Mouse (Mus musculus) embryonic facial prominence, embryonic 14.5 days (tissue): ENCODE data around the gene Jazf1. TPM values are rescaled to one million over a fixed set of nuclear protein-coding genes. Genes with fewer than 3 reads are reported as not detected.

ENCODE experiments used
- ATAC-seq: fragments of 200-750 bp; cut with Nextera tagmentation; 2 replicates; pipeline ENCODE4 v1.8.0; 2017; ENCODE audit warnings: low read depth, moderate number of reproducible peaks, moderate TSS enrichment
- DNase-seq: peaks from one replicate; pipeline ENCODE4 v3.0.0-alpha.2; 2015; ENCODE audit warnings: low spot score
- H3K27ac ChIP-seq: fragments of 300-500 bp; sonication (generic); replicated peaks from 2 replicates; pipeline ENCODE4 v1.5.1; 2014; ENCODE audit warnings: low read depth, mild to moderate bottlenecking, low read length, moderate library complexity
- H3K27me3 ChIP-seq: fragments of 300-500 bp; sonication (generic); replicated peaks from 2 replicates; pipeline ENCODE4 v1.6.1; 2014; ENCODE audit warnings: low read length; ENCODE audit not compliant: control insufficient read depth, insufficient read depth
- H3K36me3 ChIP-seq: fragments of 300-500 bp; sonication (generic); 2 replicates; pipeline ENCODE4 v1.6.1; 2014; ENCODE audit warnings: low read length, mixed read lengths; ENCODE audit not compliant: control insufficient read depth, insufficient read depth
- H3K4me1 ChIP-seq: fragments of 300-500 bp; sonication (generic); 2 replicates; pipeline ENCODE4 v1.6.1; 2014; ENCODE audit warnings: antibody characterized with exemption, low read length; ENCODE audit not compliant: control insufficient read depth, insufficient read depth
- H3K4me2 ChIP-seq: fragments of 300-500 bp; sonication (generic); 2 replicates; pipeline ENCODE4 v1.6.1; 2014; ENCODE audit warnings: low read depth, mild to moderate bottlenecking, low read length, moderate library complexity, mixed read lengths
- H3K4me3 ChIP-seq: fragments of 300-500 bp; sonication (generic); 2 replicates; pipeline ENCODE4 v1.5.1; 2014; ENCODE audit warnings: low read depth, mild to moderate bottlenecking, low read length
- H3K9ac ChIP-seq: fragments of 300-500 bp; sonication (generic); 2 replicates; pipeline ENCODE4 v1.6.1; 2014; ENCODE audit warnings: low read depth, mild to moderate bottlenecking, low read length, moderate library complexity, mixed read lengths
- H3K9me3 ChIP-seq: fragments of 300-500 bp; sonication (generic); 2 replicates; pipeline ENCODE4 v1.6.1; 2016; ENCODE audit warnings: low read length; ENCODE audit not compliant: control insufficient read depth
- WGBS: fragments of 180-500 bp; shearing (Covaris S2); extraction: QIAGEN DNeasy Blood & Tissue Kit; methylation state at CpG from one replicate; pipeline ENCODE4 v1.1.7; 2014; 5-methylcytosine and 5-hydroxymethylcytosine counted together
- polyA plus RNA-seq: library from polyadenylated mRNA; unstranded; fragments of >200 nt; fragmentation: Nextera tagmentation; extraction: Ambion mirVana; gene quantifications from 2 replicates; pipeline ENCODE4 v1.2.1, GENCODE M21; 2014

Gene Jazf1
- polyA plus RNA-seq, 1 experiment from 2014 or later: 17.2 TPM

- Histone ChIP-seq H3K4me1 (peaks cover 21% of the 10 kb centered on the region), H3K4me2 (no peak overlapping the region), H3K4me3 (no peak overlapping the region), H3K27ac (no peak overlapping the region), H3K36me3 (no peaks in the 10 kb centered on the region), H3K9me3 (no peaks in the 10 kb centered on the region), H3K9ac (no peak overlapping the region), H3K27me3 (no peaks in the 10 kb centered on the region)
- no peak for DNase-seq
- WGBS: 41% methylated on average over 10 of the region's 10 CpGs
- ATAC-seq: no peak
Observed at GRCm38 (mm10) chr6:52967557-52968270, 100.7 kb downstream of the Jazf1 start.

GRCm38 (mm10) chr6:52966001-52966400, 102.4 kb downstream of the Jazf1 start:
- Histone ChIP-seq H3K4me1 (peaks cover 21% of the 10 kb centered on the region), H3K27ac (no peak overlapping the region), H3K9ac (no peak overlapping the region), H3K4me2 (no peak overlapping the region), H3K27me3 (no peaks in the 10 kb centered on the region), H3K9me3 (no peaks in the 10 kb centered on the region), H3K4me3 (no peak overlapping the region), H3K36me3 (no peaks in the 10 kb centered on the region)
- 46% methylated on average over 4 of the region's 4 CpGs for WGBS
- ATAC-seq (no peak), DNase-seq (no peak)

- H3K4me3 ChIP-seq: no peak overlapping the region
- H3K27me3 ChIP-seq: no peaks in the 10 kb centered on the region
- no peaks in the 10 kb centered on the region for H3K9me3 ChIP-seq
- H3K4me2 ChIP-seq: no peak overlapping the region
- 65% methylated on average over 7 of the region's 7 CpGs for WGBS
- no peak overlapping the region for H3K27ac ChIP-seq
- no peak overlapping the region for H3K9ac ChIP-seq
- H3K4me1 ChIP-seq: peaks cover 21% of the 10 kb centered on the region
- DNase-seq (no peak), ATAC-seq (no peak)
- H3K36me3 ChIP-seq: no peaks in the 10 kb centered on the region
Observed at GRCm38 (mm10) chr6:52965340-52965739, 103.1 kb downstream of the Jazf1 start.

GRCm38 (mm10) chr6:52963840-52964690, 104.4 kb downstream of the Jazf1 start:
- Histone ChIP-seq H3K4me3 (no peak overlapping the region), H3K27me3 (no peaks in the 10 kb centered on the region), H3K4me1 (peaks cover 21% of the 10 kb centered on the region), H3K4me2 (no peak overlapping the region), H3K36me3 (no peaks in the 10 kb centered on the region), H3K27ac (no peak overlapping the region), H3K9ac (no peak overlapping the region), H3K9me3 (no peaks in the 10 kb centered on the region)
- WGBS: 47% methylated on average over 13 of the region's 13 CpGs
- ATAC-seq: 0 out of 2 replicates have a peak, but pooled peaks have one; percentile 30
- no peak for DNase-seq

GRCm38 (mm10) chr6:52963430-52963732, 105.0 kb downstream of the Jazf1 start:
- Histone ChIP-seq H3K4me1 (peaks cover 21% of the 10 kb centered on the region), H3K4me3 (no peak overlapping the region), H3K9ac (no peak overlapping the region; the same call in 1 of the 2 replicates), H3K27me3 (no peaks in the 10 kb centered on the region), H3K27ac (no peak overlapping the region), H3K36me3 (no peaks in the 10 kb centered on the region), H3K4me2 (no peak overlapping the region), H3K9me3 (no peaks in the 10 kb centered on the region)
- DNase-seq: no peak
- WGBS: 56% methylated on average over 6 of the region's 6 CpGs
- no peak; the same call in 1 of the 2 replicates for ATAC-seq

GRCm38 (mm10) chr6:52962600-52963429, 105.6 kb downstream of the Jazf1 start:
- no peak for ATAC-seq
- no peak overlapping the region for H3K27ac ChIP-seq

GRCm38 (mm10) chr6:52961660-52962490, 106.6 kb downstream of the Jazf1 start:
- H3K9me3 ChIP-seq: no peaks in the 10 kb centered on the region
- H3K4me1 ChIP-seq: peaks cover 21% of the 10 kb centered on the region
- no peak overlapping the region for H3K4me3 ChIP-seq
- H3K9ac ChIP-seq: no peak overlapping the region
- WGBS: 59% methylated on average over 6 of the region's 6 CpGs
- ATAC-seq: no peak
- no peak overlapping the region for H3K27ac ChIP-seq
- DNase-seq: no peak
- H3K27me3 ChIP-seq: no peaks in the 10 kb centered on the region
- H3K36me3 ChIP-seq: no peaks in the 10 kb centered on the region
- no peak overlapping the region for H3K4me2 ChIP-seq

More at GRCm38 (mm10) chr6:52962600-52963429, 105.6 kb downstream of the Jazf1 start:
- no peaks in the 10 kb centered on the region for H3K27me3 ChIP-seq
- no peak overlapping the region for H3K9ac ChIP-seq
- 49% methylated on average over 4 of the region's 4 CpGs for WGBS
- no peak overlapping the region for H3K4me3 ChIP-seq
- H3K9me3 ChIP-seq: no peaks in the 10 kb centered on the region
- no peak overlapping the region for H3K4me2 ChIP-seq
- H3K4me1 ChIP-seq: peaks cover 21% of the 10 kb centered on the region
- no peak for DNase-seq
- H3K36me3 ChIP-seq: no peaks in the 10 kb centered on the region

GRCm38 (mm10) chr6:52957730-52958129, 110.7 kb downstream of the Jazf1 start:
- H3K4me1 ChIP-seq: no peaks in the 10 kb centered on the region; the same call in 1 of the 2 replicates
- no peak overlapping the region for H3K4me3 ChIP-seq
- no peak overlapping the region for H3K27ac ChIP-seq
- 10% methylated on average over 4 of the region's 4 CpGs for WGBS
- DNase-seq: peak; percentile 51
- no peak for ATAC-seq
- H3K36me3 ChIP-seq: no peaks in the 10 kb centered on the region
- H3K9me3 ChIP-seq: no peaks in the 10 kb centered on the region
- no peak overlapping the region for H3K4me2 ChIP-seq
- H3K27me3 ChIP-seq: no peaks in the 10 kb centered on the region
- no peak overlapping the region for H3K9ac ChIP-seq
